Mouse (Mus musculus) embryonic stem cell, embryonic (primary cell): ENCODE measurements around the gene Nsl1.

ENCODE experiments used
- CTCF ChIA-PET, 4 experiments: fragments of 300-600 bp in 2 of 4; fragments of 350-600 bp in 2 of 4; sonication (Branson Sonifier 250); formaldehyde crosslinking; loops; one replicate each; lab custom pipeline; 2022; ENCODE audit warnings: inconsistent platforms in 2 of 4; lab: Charles Lee
- POLR2A ChIA-PET, 4 experiments: fragments of 300-600 bp in 2 of 4; fragments of 350-600 bp in 2 of 4; sonication (Branson Sonifier 250); formaldehyde crosslinking; loops; one replicate each; lab custom pipeline; 2022; ENCODE audit warnings: antibody characterized with exemption in 4 of 4, inconsistent platforms in 1 of 4; lab: Charles Lee

The Nsl1 gene

DNA sequence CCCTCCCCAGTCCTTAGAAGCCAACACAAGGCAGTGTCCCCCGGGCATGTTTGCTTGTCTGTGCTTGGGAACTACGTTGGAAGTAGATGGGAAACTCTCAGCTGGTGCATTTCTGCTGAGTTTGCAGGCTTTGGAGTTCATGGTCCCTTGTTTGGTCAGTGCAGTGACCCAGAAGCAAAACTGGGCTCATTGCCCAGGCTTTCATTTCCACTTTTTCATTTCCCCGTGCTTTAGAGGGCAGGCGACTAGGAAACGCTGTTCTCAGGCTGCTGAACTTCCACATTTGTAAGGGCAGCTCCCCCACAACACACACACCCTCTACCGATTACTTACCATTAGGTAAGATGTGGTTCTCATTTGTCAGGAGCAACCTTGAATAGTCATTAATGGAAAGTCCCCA is 10.2 kb downstream of the Nsl1 start:
- CTCF ChIA-PET: interaction anchor here in 1 of 4 experiments (0.6 to 1.5 kb wide), 2 partner anchors 10 to 11 kb away, joined by 3 to 6 read pairs; partner anchors contain the start of genes Nsl1 and Tatdn3
- POLR2A ChIA-PET: interaction anchor here in 3 of 4 experiments (0.8 to 5.5 kb wide), 8 partner anchors 10 to 113 kb away, joined by 3 to 50 read pairs (median 6); partner anchors contain the start of genes Flvcr1 (in 2 of the 3), Nsl1 (in 2 of the 3) and Tatdn3 (in 2 of the 3)

DNA sequence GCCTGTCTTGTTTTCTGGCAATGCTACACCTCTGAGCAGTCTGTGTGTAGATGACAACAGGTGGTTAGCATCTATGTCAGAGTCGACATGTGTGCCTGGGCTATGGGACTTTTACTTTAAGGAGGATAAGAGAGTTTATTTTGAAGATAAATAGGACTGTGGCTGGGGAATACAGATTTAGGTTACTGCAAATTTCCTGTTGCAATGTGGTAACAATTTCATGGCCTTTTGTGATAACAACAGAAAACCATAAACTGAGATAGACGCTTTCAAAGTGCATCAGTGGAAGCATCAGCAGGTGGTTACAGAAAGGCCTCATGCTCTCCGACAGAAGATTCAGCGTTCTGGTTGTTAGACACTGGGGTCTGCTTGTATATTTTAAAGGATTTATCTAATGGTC is 10.7 kb downstream of the Nsl1 start:
- ChIA-PET POLR2A (interaction anchor here in 2 of 4 experiments (1.1 to 5.5 kb wide), 4 partner anchors 11 to 47 kb away, joined by 3 to 50 read pairs (median 10); partner anchors contain the start of genes Nsl1 (in 2 of the 2), Tatdn3 (in 2 of the 2) and Flvcr1 (in 1 of the 2)), CTCF (interaction anchor here in 1 of 4 experiments (1.5 kb wide), 1 partner anchor 11 kb away, joined by 6 read pairs; no protein-coding TSS in a partner anchor)

DNA sequence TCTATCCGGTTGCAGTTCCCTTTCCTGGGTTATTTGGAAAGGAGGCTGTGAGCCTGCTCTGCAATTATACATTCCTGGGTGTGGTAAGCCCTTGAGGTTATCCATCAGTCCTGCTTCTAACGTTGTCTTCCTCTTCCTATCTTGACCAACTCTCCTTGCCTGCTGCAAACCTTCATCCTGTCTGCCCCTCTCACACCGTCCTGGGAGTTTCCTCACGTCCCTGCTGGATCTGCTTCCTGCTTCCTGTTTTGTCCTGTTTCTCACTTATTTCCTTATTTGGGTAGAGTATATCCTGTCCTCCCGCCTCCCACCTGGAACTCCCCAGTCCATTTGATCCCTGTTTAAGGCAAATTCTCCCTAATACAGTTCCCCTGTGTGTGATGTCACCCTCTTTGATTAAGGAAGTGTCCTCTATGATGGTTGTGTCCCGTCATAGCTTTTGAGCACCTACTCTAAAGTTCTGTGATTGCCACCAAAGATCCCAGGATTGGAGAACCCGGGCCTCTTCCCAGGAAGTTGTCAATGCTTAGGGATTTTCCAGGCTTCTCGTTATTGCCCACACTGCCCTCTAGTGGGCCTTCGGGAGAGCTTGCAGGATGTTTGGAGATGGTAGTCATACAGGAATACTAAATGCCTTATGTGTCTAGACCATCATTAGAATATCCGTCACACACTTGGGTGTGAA is 12.5 kb downstream of the Nsl1 start:
- CTCF ChIA-PET: interaction anchor here (0.6 to 1.5 kb wide), 11 partner anchors 9 to 200 kb away, joined by 3 to 6 read pairs (median 4); partner anchors contain the start of genes Flvcr1 (in 2 of the 4), Nsl1 (in 1 of the 4) and Tatdn3 (in 1 of the 4)

DNA sequence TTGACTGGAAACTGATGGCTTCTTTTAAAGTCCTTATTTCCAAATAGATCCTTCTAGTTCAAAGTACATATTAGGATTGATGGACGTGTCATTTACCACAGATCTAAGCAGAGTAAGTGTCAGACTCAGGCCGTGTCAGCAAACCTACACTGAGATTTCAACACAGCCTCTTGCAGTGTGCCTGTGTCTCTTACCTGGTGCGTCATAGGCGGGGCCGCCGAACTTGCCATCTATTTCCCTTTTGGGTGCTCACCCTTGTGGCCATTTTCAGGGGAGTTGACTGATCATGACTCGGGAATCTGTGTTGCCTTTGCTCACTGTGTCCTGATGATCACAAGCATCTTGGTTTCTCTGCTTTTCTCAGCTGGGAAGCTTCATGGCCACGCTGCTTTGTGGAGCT is 20.4 kb downstream of the Nsl1 start:
- CTCF ChIA-PET: interaction anchor here in 2 of 4 experiments (0.7 to 1.5 kb wide), 3 partner anchors 11 to 81 kb away, joined by 3 to 6 read pairs (median 4); no protein-coding TSS in a partner anchor
- POLR2A ChIA-PET: interaction anchor here in 2 of 4 experiments (0.6 to 1.1 kb wide), 4 partner anchors 12 to 100 kb away, joined by 3 to 4 read pairs (median 4); no protein-coding TSS in a partner anchor

More for the DNA sequence above, 12.5 kb downstream of the Nsl1 start:
- POLR2A ChIA-PET: interaction anchor here in 3 of 4 experiments (1.0 to 5.5 kb wide), 7 partner anchors 12 to 49 kb away, joined by 3 to 50 read pairs (median 4); partner anchors contain the start of genes Nsl1 (in 2 of the 3), Tatdn3 (in 2 of the 3) and Flvcr1 (in 1 of the 3)

DNA sequence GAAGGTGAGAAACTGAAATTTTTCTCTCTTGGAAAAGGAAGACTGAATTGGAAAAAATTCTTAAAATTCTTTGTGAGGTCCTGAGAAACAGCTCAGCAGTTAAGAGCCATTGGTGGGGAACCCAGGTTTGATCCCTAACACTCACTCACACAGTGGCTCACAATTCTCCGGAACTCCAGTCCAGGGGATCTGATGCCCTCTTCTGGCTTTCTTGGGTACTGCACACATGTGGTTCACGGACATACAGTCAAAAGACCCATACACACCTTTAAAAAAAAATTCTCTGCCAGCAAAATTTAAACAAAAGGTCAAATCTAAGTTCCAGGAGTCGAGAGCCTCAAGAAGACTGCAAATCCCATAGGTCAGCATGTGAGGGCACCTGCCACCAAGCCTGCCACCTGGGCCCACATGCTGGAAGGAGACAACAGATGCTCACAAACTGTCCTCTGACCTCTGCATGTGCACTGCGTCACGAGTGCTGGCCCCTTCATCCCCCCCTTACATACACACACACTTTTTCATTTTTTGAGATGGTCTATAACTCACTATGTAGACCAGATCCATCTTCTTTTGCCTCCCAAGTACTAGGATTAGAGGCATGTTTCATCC is 22.2 kb downstream of the Nsl1 start:
- POLR2A ChIA-PET: interaction anchor here in 3 of 4 experiments (0.6 to 1.4 kb wide), 8 partner anchors 12 to 191 kb away, joined by 3 to 5 read pairs (median 3); partner anchors contain the start of gene Flvcr1 (in 2 of the 3)
- CTCF ChIA-PET: interaction anchor here (0.6 to 1.5 kb wide), 9 partner anchors 9 to 203 kb away, joined by 3 to 6 read pairs (median 4); no protein-coding TSS in a partner anchor

DNA sequence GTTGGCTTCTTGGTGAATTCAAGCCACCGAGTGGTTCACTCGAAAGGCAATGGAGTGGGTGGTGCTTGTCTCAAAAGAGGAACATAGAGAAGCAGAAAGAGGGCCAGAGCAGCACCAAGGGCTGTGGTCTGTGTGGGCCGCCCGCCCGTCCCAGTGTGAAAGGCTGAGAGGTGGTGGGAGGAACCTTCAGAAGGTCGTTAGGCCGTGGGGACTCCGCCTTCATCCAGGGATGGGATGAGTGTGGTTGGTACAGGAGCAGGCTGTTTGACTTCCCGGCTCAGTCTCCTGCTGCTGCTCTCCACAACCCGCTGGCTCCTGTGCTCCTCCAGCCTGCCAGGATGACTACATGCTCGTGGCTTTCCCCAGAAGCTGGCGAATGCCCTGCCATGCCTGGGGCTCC is 22.8 kb downstream of the Nsl1 start:
- CTCF ChIA-PET: interaction anchor here in 1 of 4 experiments (1.5 kb wide), 1 partner anchor 203 kb away, joined by 5 read pairs; no protein-coding TSS in a partner anchor
- POLR2A ChIA-PET: interaction anchor here in 1 of 4 experiments (1.3 to 2.7 kb wide), 2 partner anchors 23 to 59 kb away, joined by 3 to 9 read pairs; partner anchors contain the start of genes Flvcr1, Nsl1 and Tatdn3

DNA sequence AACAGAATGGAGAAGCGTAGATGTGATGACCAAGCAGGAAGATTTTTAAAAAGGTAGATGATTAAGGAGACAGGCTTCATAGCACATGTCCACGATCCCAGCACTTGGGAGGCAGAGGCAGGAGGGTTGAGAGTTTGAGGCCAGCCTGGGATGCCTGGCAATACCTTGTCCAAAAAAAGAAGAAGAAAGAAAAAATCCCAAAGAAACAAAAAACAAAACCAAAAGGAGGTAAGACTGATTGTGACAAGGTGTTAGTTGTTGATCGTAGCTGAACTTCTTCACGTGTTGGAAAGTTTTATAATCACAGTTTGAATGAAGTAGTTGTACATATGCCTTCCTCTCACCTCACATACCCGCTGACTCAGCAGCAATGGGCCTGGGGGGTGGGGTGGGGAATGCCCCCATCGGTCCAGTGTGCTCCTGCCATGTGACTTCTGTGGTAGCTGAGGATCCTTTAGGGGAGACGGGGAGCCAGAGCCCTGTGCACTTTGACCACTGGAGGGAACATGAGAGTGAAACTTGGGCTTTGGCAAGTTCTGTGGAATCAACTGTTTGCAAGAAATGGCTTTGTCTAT is 23.6 kb downstream of the Nsl1 start:
- CTCF ChIA-PET: interaction anchor here in 3 of 4 experiments (1.0 to 2.2 kb wide), 4 partner anchors 11 to 214 kb away, joined by 3 to 7 read pairs (median 5); no protein-coding TSS in a partner anchor
- POLR2A ChIA-PET: interaction anchor here in 3 of 4 experiments (0.7 to 2.7 kb wide), 6 partner anchors 23 to 138 kb away, joined by 3 to 9 read pairs (median 3); partner anchors contain the start of genes Flvcr1 (in 1 of the 3), Nsl1 (in 1 of the 3), Spata45 (in 1 of the 3) and Tatdn3 (in 1 of the 3)

DNA sequence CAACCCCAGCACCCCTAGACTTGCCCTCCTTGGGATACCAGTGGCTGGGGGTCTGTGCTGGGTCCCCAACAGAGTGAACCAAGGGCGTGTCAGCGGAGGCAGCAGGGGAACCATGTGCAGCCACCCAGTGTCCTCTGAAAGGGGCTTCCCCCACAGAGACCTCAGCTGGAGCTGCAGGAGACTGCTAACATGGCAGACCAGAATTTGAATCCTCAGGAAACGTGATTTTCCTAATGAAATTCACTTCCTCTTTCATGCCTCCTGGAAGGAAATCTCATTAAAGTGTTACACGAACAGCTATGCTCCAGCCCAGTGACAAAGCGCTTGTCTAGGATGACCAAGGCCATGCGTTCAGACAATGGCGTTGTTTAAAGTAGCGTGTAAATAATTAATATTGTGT is 24.1 kb downstream of the Nsl1 start:
- ChIA-PET CTCF (interaction anchor here (0.6 to 2.2 kb wide), 8 partner anchors 9 to 221 kb away, joined by 3 to 9 read pairs (median 4); no protein-coding TSS in a partner anchor), POLR2A (interaction anchor here in 3 of 4 experiments (0.7 to 2.7 kb wide), 8 partner anchors 16 to 137 kb away, joined by 3 to 9 read pairs (median 4); partner anchors contain the start of genes Flvcr1 (in 1 of the 3), Nsl1 (in 1 of the 3), Spata45 (in 1 of the 3) and Tatdn3 (in 1 of the 3))

DNA sequence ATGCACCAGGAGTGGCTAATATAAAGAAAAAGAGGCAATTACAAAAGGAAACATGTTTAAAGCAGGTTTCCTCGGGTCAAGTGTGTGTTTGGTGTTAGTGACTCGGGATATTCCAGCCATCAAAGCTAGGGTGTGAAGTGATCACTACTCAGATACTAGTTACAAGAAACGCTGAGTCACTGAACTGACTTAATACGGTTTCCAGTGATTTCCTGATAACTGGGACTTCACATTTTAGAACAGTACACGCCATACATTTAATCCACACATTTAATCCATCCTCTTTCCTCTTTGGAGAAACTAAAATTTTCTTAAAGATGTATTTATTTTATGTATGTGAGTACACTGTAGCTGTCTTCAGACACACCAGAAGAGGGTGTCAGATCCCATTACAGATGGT is 25.1 kb downstream of the Nsl1 start:
- CTCF ChIA-PET: interaction anchor here in 3 of 4 experiments (0.5 to 2.2 kb wide), 7 partner anchors 10 to 229 kb away, joined by 3 to 7 read pairs (median 3); no protein-coding TSS in a partner anchor
- POLR2A ChIA-PET: interaction anchor here in 1 of 4 experiments (1.2 to 2.7 kb wide), 5 partner anchors 12 to 69 kb away, joined by 3 to 9 read pairs (median 3); partner anchors contain the start of genes Nsl1 and Tatdn3

DNA sequence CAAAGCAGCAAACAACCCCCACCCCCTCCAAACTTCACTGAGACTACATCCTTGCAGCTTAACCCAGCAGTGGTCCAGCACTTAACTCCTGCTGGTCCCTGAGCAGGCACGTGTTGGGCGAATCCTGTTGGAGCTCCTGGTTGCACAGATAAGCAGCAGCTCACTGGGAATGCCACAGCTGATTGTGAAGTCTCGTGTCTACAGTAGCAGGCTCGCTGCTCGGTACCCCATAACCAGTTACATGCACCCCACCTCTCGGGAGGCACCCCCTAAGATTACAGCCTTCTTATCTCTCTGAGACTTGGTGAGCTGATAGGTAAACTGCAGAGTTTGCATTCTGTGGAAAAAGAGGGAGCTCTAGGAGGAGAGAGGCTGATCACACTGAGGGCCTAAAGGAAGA is 26.5 kb downstream of the Nsl1 start:
- ChIA-PET CTCF (interaction anchor here in 2 of 4 experiments (1.1 to 1.9 kb wide), 2 partner anchors 21 to 199 kb away, joined by 4 to 5 read pairs; no protein-coding TSS in a partner anchor), POLR2A (interaction anchor here in 1 of 4 experiments (1.0 to 1.7 kb wide), 2 partner anchors 16 to 24 kb away, joined by 3 to 4 read pairs; no protein-coding TSS in a partner anchor)

DNA sequence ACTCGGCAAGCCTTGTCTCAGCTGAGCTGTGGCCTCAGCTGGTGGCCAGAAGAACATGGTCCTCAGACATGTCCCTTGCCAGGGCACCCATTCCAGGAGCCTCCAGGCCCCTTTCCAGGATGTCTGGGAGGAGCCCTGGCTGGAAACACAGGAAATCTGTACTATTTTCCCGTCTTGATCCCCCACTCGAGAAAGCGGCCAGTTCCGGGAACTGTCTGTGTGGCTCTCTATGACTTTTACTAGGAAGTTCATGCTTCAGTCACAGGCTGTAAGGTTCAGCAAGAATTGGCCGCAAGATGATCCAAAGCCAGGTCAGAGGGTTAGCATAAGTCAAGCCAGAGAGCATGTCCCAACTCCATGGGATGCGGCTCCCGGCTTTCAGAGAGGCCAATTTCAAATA is 29.2 kb downstream of the Nsl1 start:
- CTCF ChIA-PET: no interaction called here
- POLR2A ChIA-PET: no interaction called here

DNA sequence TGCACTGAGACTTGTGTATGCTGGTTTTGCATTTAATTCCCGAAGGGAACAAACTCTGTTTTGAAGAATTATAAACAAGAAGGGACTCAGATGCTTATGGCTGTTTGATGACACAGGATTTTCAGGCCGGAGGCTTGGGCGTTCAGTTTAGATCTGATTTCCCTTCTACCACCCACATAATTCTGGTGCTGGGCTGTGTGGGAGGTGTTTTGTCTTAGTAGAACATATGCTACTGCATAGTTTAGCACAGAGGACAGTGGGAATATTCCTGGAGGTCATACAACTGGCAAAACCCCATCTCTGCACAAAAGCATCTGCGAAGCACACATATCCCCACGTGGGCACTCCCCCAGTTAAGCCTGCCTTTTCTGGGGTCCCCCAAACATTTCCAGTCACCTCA is 30.8 kb downstream of the Nsl1 start:
- CTCF ChIA-PET: interaction anchor here in 2 of 4 experiments (0.6 kb wide), 2 partner anchors 47 to 195 kb away, joined by 3 read pairs; no protein-coding TSS in a partner anchor

DNA sequence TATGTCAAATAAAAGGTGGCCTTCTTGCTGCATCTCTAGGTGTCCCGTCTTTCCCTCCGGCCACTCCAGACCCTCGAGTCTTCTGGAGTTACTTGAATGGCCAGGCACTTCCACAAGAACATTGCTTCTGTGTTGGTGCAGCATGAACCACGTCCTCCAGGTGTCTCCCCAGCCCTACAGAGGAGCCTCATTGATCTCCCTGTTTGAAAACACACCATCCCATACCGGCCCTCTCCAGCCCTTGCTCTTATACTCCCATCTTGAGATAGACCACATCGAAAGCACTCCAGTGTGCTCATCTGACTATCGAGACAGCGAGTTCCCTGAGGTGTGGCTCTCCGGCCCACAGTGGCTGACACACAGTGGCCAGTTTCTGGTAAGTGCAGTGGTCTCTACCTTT is 32.2 kb downstream of the Nsl1 start:
- ChIA-PET CTCF (no interaction called here), POLR2A (interaction anchor here in 1 of 4 experiments (1.0 kb wide), 1 partner anchor 88 kb away, joined by 3 read pairs; no protein-coding TSS in a partner anchor)

More for the DNA sequence above, 30.8 kb downstream of the Nsl1 start:
- POLR2A ChIA-PET: interaction anchor here in 1 of 4 experiments (1.0 kb wide), 1 partner anchor 23 kb away, joined by 3 read pairs; no protein-coding TSS in a partner anchor

DNA sequence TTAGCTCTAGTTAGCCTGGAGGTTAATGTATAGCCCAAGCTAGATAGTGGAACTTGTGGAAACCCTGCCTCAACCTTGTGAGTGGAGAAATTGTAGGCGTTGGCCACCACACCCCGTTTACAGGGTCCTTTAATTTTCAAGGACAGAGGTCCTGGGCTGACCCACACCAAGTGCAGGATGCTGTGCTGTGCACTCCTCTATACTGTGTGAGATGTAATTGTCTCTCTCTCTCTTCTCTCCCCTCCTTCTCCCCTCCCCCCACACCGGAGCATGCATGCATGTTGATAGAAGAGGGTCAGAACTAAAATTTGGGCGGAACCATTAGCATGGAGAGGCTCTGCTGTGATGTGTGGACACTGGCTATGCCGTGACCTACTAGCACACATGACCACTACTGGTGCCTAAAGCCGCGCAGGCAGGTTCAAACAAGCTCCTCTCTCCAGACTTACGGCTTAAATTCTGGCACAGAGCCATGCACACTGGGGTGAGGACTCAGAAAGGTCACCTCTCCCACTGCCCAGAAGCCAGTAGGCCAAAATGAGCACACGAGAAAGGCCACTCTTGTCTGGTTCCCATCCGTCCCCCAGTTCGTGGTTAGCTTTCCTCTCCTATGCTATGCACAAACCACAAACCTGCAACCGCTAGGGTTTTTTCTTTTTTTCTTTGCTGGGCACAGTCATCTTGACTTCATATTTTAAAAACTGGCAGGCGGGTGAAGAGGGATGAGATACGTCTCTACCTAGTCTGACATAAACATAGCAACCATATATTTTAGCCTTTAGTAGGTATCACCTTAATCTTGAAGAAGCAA is 34.3 kb downstream of the Nsl1 start:
- CTCF ChIA-PET: interaction anchor here in 3 of 4 experiments (0.6 to 1.4 kb wide), 3 partner anchors 29 to 77 kb away, joined by 3 to 4 read pairs (median 4); no protein-coding TSS in a partner anchor
- POLR2A ChIA-PET: interaction anchor here in 1 of 4 experiments (0.7 kb wide), 1 partner anchor 9 kb away, joined by 3 read pairs; no protein-coding TSS in a partner anchor

DNA sequence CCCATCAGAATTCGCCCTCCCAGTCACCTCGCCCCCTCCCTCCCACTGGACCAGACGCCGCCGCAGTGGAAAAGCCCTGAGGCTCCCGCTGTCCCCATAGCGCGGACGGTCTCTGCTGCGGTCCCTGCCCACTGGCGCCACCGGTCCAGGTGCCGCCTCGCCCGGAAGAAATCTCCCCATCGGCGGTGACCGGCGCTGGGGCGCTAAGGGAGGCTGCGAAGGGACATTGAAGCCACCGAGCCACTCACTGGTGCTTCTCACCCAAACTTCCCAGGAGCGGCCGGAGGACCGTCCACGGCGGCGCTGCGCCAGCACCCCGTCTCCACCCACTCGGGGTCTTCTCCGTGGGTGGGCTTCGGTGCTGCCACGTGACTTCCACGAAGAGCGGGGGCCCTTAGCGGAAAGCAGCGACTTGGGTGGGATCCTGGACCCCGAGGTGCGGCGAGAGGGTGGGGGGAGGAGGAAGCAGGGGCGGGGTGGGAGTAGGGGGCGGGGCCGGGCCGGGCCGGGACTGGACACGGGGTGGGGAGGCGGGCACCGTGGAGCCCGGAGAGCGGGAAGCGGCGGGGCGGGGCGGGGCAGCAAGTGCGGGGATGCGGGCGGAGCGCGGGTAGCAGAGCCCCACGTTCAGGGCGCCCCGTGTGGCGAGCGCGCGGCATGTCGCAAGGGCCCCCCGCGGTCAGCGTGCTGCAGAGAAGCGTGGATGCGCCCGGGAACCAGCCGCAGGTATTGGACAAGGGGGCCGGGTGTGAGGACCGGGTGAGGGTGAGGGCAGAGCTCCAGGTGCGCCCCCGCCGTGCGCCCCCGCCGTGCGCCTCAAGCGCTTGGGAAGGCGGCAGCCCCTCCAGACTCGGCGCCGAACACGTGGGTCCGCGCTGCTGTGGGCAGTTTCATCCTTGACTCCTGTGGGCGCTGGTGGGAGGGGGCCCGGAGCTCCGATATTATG is 35.3 kb downstream of the Nsl1 start, which contains the start of gene Batf3:
Gene Batf3 (plus strand): TSS at position 46 of the 946 bp plus-strand sequence.
- POLR2A ChIA-PET: interaction anchor here in 2 of 4 experiments (0.5 to 0.9 kb wide), 3 partner anchors 10 to 125 kb away, joined by 3 to 4 read pairs (median 3); no protein-coding TSS in a partner anchor

More for the DNA sequence above, 35.3 kb downstream of the Nsl1 start, which contains the start of gene Batf3:
- CTCF ChIA-PET: no interaction called here
